Comparison of ENCODE assay signal across 8 mouse cellular contexts in genomic region chr2:32081296-32081929, GRCm38 (mm10). TPM values are rescaled to one million over a fixed set of nuclear protein-coding genes. Genes with fewer than 3 reads are reported as not detected.
DNase-seq lines count a peak whose midpoint lies in the region; ATAC-seq and TF ChIP-seq lines count a peak whose summit lies in the region.

No protein-coding gene starts in this region.

- no peak for ATAC-seq in hindbrain, embryonic 12.5 days (ENCODE audit: low FRiP score)
- no peak for ATAC-seq in hindbrain, postnatal 0 days
- ATAC-seq in G1E (ENCODE audit: extremely low read depth, insufficient number of reproducible peaks, low FRiP score, poor library complexity, severe bottlenecking), result peak; percentile 60
- no peak for ATAC-seq in heart, embryonic 15.5 days (replicated peaks; ENCODE audit: insufficient number of reproducible peaks, insufficient read depth, low FRiP score, low read depth)

- WGBS in hindbrain, embryonic 12.5 days, result 80% methylated on average over 14 of the region's 14 CpGs
- WGBS in hindbrain, postnatal 0 days, result 83% methylated on average over 14 of the region's 14 CpGs
- WGBS in heart, embryonic 15.5 days, result 46% methylated on average over 14 of the region's 14 CpGs
- WGBS in macrophage (ENCODE audit: missing documents), result 10% methylated on average over 13 of the region's 14 CpGs

- H3K4me1 ChIP-seq in hindbrain, embryonic 12.5 days, result peaks cover 26% of the 10 kb centered on the region
- H3K4me1 ChIP-seq in hindbrain, postnatal 0 days (ENCODE audit: insufficient read depth, low read length), result peaks cover 12% of the 10 kb centered on the region; the same call in 1 of the 2 replicates
- peaks cover 60% of the 10 kb centered on the region for H3K4me1 ChIP-seq in G1E (ENCODE audit: insufficient read depth, low read depth, low read length)
- H3K4me1 ChIP-seq in heart, embryonic 15.5 days (replicated peaks), result peaks cover 50% of the 10 kb centered on the region

- H3K27me3 ChIP-seq in hindbrain, embryonic 12.5 days, result peaks cover 56% of the 10 kb centered on the region
- peaks cover 17% of the 10 kb centered on the region; the same call in 1 of the 2 replicates for H3K27me3 ChIP-seq in hindbrain, postnatal 0 days (ENCODE audit: insufficient read depth, low read length)
- H3K27me3 ChIP-seq in G1E (ENCODE audit: insufficient read depth, low read length), result peaks cover 49% of the 10 kb centered on the region
- H3K27me3 ChIP-seq in heart, embryonic 15.5 days, result no peaks in the 10 kb centered on the region

- no peaks in the 10 kb centered on the region for H3K36me3 ChIP-seq in hindbrain, embryonic 12.5 days
- no peaks in the 10 kb centered on the region for H3K36me3 ChIP-seq in hindbrain, postnatal 0 days (ENCODE audit: insufficient read depth, low read length)
- H3K36me3 ChIP-seq in G1E (replicated peaks), result peaks cover 3% of the 10 kb centered on the region
- no peaks in the 10 kb centered on the region for H3K36me3 ChIP-seq in heart, embryonic 15.5 days
- H3K36me3 ChIP-seq in macrophage (ENCODE audit: inconsistent target), result no peaks in the 10 kb centered on the region

- H3K9ac ChIP-seq in hindbrain, embryonic 12.5 days, result no peak overlapping the region
- no peak overlapping the region for H3K9ac ChIP-seq in hindbrain, postnatal 0 days (replicated peaks; ENCODE audit: low read length)
- H3K9ac ChIP-seq in heart, embryonic 15.5 days, result peak overlapping the region; percentile 71

- no peak for TF ChIP-seq CTCF in hindbrain, postnatal 0 days (IDR thresholded peaks at IDR 0.05; ENCODE audit: low read depth)
- TF ChIP-seq CTCF in G1E (IDR thresholded peaks at IDR 0.05; ENCODE audit: low read depth, low read length), result no peak

- H3K4me2 ChIP-seq in hindbrain, embryonic 12.5 days (replicated peaks), result 0 out of 2 replicates have a peak overlapping the region, but pooled peaks have one; percentile 98
- no peak overlapping the region for H3K4me2 ChIP-seq in hindbrain, postnatal 0 days (ENCODE audit: low read depth, low read length)
- H3K4me2 ChIP-seq in heart, embryonic 15.5 days, result peak overlapping the region; percentile 99

- H3K27ac ChIP-seq in hindbrain, embryonic 12.5 days, result no peak overlapping the region
- H3K27ac ChIP-seq in hindbrain, postnatal 0 days, result no peak overlapping the region
- peak overlapping the region; percentile 89 for H3K27ac ChIP-seq in heart, embryonic 15.5 days
- H3K27ac ChIP-seq in macrophage, result peak overlapping the region; percentile 96

- H3K9me3 ChIP-seq in hindbrain, embryonic 12.5 days (replicated peaks), result no peaks in the 10 kb centered on the region
- no peaks in the 10 kb centered on the region for H3K9me3 ChIP-seq in hindbrain, postnatal 0 days (ENCODE audit: low read length)
- peaks cover 11% of the 10 kb centered on the region for H3K9me3 ChIP-seq in G1E (replicated peaks)
- H3K9me3 ChIP-seq in heart, embryonic 15.5 days (replicated peaks), result no peaks in the 10 kb centered on the region

- no peak for DNase-seq in hindbrain, postnatal 0 days (ENCODE audit: low spot score)
- peak; percentile 63 for DNase-seq in G1E (ENCODE audit: low spot score)
- no peak for DNase-seq in layer of hippocampus, adult 9-11 months
- no peak for DNase-seq in c-Kit-positive CD71-positive TER-119-positive erythroid progenitor cells, embryonic 14.5 days (ENCODE audit: low spot score)
- DNase-seq in urinary bladder, postnatal 10 days (ENCODE audit: low spot score), result no peak

- H3K79me2 ChIP-seq in macrophage (ENCODE audit: inconsistent target), result peaks cover 65% of the 10 kb centered on the region

- H3K4me3 ChIP-seq in hindbrain, embryonic 12.5 days, result no peak overlapping the region
- no peak overlapping the region for H3K4me3 ChIP-seq in hindbrain, postnatal 0 days (ENCODE audit: low read length)
- H3K4me3 ChIP-seq in G1E (ENCODE audit: low read depth, low read length) (peak overlapping the region; percentile 39; the same call in 1 of the 2 replicates), macrophage (ENCODE audit: inconsistent target) (peak overlapping the region; percentile 88)
- peak overlapping the region; percentile 58 for H3K4me3 ChIP-seq in heart, embryonic 15.5 days

RNA-seq across cellular contexts. Expression of gene Fam78a, which starts 3.2 kb away (rescaled TPM):
- 1.8 and 2.4 TPM in 2 replicates for polyA plus RNA-seq in hindbrain, embryonic 12.5 days (2016; fragmentation: Nextera tagmentation; extraction: Ambion mirVana)
- total RNA-seq in hindbrain, postnatal 0 days (2014; rRNA removed), result 0.83 and 1.3 TPM in 2 replicates
- polyA plus RNA-seq in hindbrain, postnatal 0 days (2015; fragmentation: Nextera tagmentation; extraction: Ambion mirVana), result 0.21 and 0.39 TPM in 2 replicates
- 21.7 and 24.7 TPM in 2 replicates for total RNA-seq in G1E (2014; fragmentation: Nextera tagmentation)
- 25.3 and 27.4 TPM in 2 replicates for total RNA-seq in G1E (2017)
- 49.2 and 54.5 TPM in 2 replicates for polyA plus RNA-seq in G1E (2012)
- 26.7 and 29.1 TPM in 2 replicates for polyA plus RNA-seq in heart, embryonic 15.5 days (2015; fragmentation: Nextera tagmentation; extraction: Ambion mirVana)
- total RNA-seq in macrophage (2018; cell fraction: chromatin; rRNA removed), result 10 to 100 TPM in 8 of 26 experiments, 1 to 10 TPM in 16, under 1 TPM in 2; 0.70 to 26.2 (median 3.7) TPM
- 10 to 100 TPM in 17 of 26 experiments, 1 to 10 TPM in 9; 1.8 to 25.9 (median 15.3) TPM for total RNA-seq in macrophage (2018; cell fraction: cytosol; rRNA removed)
- 10 to 100 TPM in 12 of 26 experiments, 1 to 10 TPM in 14; 1.5 to 35.6 (median 8.6) TPM for total RNA-seq in macrophage (2018; cell fraction: nucleus; rRNA removed)
- polyA plus RNA-seq in macrophage (2018), result 12.7 to 16.8 TPM (median 14.3 TPM) in 3 replicates

RNA-seq across cellular contexts. Expression of gene Plpp7, which starts 13.9 kb away (rescaled TPM):
- 11.1 and 11.5 TPM in 2 replicates for polyA plus RNA-seq in hindbrain, embryonic 12.5 days (2016; fragmentation: Nextera tagmentation; extraction: Ambion mirVana)
- total RNA-seq in hindbrain, postnatal 0 days (2014; rRNA removed), result 39.2 and 50.5 TPM in 2 replicates
- polyA plus RNA-seq in hindbrain, postnatal 0 days (2015; fragmentation: Nextera tagmentation; extraction: Ambion mirVana), result 28.2 and 28.3 TPM in 2 replicates
- total RNA-seq in G1E (2014; fragmentation: Nextera tagmentation) (not detected in 2 replicates), G1E (2017) (0.41 and 0.44 TPM in 2 replicates)
- polyA plus RNA-seq in G1E (2012) (0.42 and 0.44 TPM in 2 replicates), macrophage (2018) (0.75 to 1.4 TPM (median 0.87 TPM) in 3 replicates)
- polyA plus RNA-seq in heart, embryonic 15.5 days (2015; fragmentation: Nextera tagmentation; extraction: Ambion mirVana), result 15.9 and 16.1 TPM in 2 replicates
- total RNA-seq in macrophage (2018; cell fraction: chromatin; rRNA removed), result 1 to 10 TPM in 7 of 26 experiments, under 1 TPM in 8, not detected in 11; 0.36 to 3.1 (median 0.80) TPM
- 1 to 10 TPM in 15 of 26 experiments, under 1 TPM in 11; 0.19 to 1.8 (median 1.3) TPM for total RNA-seq in macrophage (2018; cell fraction: cytosol; rRNA removed)
- 1 to 10 TPM in 10 of 26 experiments, under 1 TPM in 11, not detected in 5; 0.42 to 2.0 (median 0.98) TPM for total RNA-seq in macrophage (2018; cell fraction: nucleus; rRNA removed)

Comparison
In these comparisons a context has a peak if more than half of its experiments do, and no peak if none do; other contexts are left out.
1. H3K27ac ChIP-seq: peak in heart, embryonic 15.5 days (single experiment) and macrophage (single experiment); none in hindbrain, embryonic 12.5 days (single experiment) and hindbrain, postnatal 0 days (single experiment).
2. H3K4me3 ChIP-seq: peak in G1E (single experiment), heart, embryonic 15.5 days (single experiment) and macrophage (single experiment); none in hindbrain, embryonic 12.5 days (single experiment) and hindbrain, postnatal 0 days (single experiment).